Mouse (Mus musculus) E14TG2a.4 (cell line): ENCODE measurements around the gene Esp3.

ENCODE experiments used
- CTCF ChIP-seq: conservative IDR thresholded peaks from 2 replicates; pipeline ENCODE4 v1.5.1; 2014; ENCODE audit warnings: low read length
- NANOG ChIP-seq: IDR thresholded peaks from 2 replicates; pipeline ENCODE4 v1.6.1; 2014; ENCODE audit warnings: borderline replicate concordance, low read length, mixed read lengths
- POU5F1 ChIP-seq: IDR thresholded peaks from 2 replicates; pipeline ENCODE4 v1.6.1; 2014; ENCODE audit warnings: low read length, borderline replicate concordance

DNA sequence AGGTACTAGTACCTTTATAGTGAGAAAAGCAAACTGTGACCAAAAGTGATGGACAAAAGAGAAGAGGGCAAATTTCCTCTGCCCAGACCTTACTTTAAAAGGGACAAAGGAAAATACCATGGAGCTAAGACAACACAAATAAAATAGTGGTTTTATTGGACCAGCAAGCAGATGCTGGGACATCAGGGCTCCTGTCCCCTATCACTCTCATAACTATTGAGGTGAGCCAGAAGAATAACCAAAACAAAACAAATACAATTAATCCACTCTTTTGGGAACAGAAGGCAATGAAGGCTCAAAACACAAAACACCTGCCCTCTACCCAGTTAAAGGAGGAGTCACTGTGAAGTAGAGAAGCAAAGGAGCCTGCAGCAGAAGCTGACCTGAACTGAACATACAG is 33.6 kb upstream of the Esp3 start, which contains the start of gene Esp4:
- TF ChIP-seq CTCF (no peak), POU5F1 (no peak), NANOG (no peak)
